Mouse (Mus musculus) heart, adult 8-10 months (tissue): ENCODE measurements around the gene Shld2. TPM values are rescaled to one million over a fixed set of nuclear protein-coding genes. Genes with fewer than 3 reads are reported as not detected.

Experiments used
- DNase-seq: peaks from one replicate; pipeline ENCODE4 v3.0.0; 2022; ENCODE audit warnings: low spot score
- total RNA-seq, 4 experiments: library from RNA; stranded (reverse); gene quantifications; 2 replicates each; pipeline ENCODE4 v1.2.4; 2022

The Shld2 gene
- total RNA-seq, 4 experiments from 2014 or later: 6.3 to 8.8 (median 7.6) TPM

GRCm38 (mm10) chr14:34223362-34223898, 86.9 kb downstream of the Shld2 start:
- DNase-seq: no peak

- no peak for DNase-seq
Observed at GRCm38 (mm10) chr14:34221416-34222077, 88.7 kb downstream of the Shld2 start.

GRCm38 (mm10) chr14:34220426-34220825, 89.9 kb downstream of the Shld2 start:
- DNase-seq: no peak

GRCm38 (mm10) chr14:34219786-34220198, 90.5 kb downstream of the Shld2 start:
- no peak for DNase-seq

- no peak for DNase-seq
Observed at GRCm38 (mm10) chr14:34219295-34219694, 91.0 kb downstream of the Shld2 start, which contains the start of gene Syt15. Gene Syt15, plus strand, starts transcription at chr14:34219595.

- no peak for DNase-seq
Observed at GRCm38 (mm10) chr14:34215451-34216127, 94.7 kb downstream of the Shld2 start.

GRCm38 (mm10) chr14:34209942-34210341, 100.4 kb downstream of the Shld2 start:
- no peak for DNase-seq

- no peak for DNase-seq
Observed at GRCm38 (mm10) chr14:34209080-34209479, 101.2 kb downstream of the Shld2 start.

GRCm38 (mm10) chr14:34208651-34209050, 101.6 kb downstream of the Shld2 start:
- DNase-seq: peak; percentile 19

- no peak for DNase-seq
Observed at GRCm38 (mm10) chr14:34207996-34208395, 102.3 kb downstream of the Shld2 start.

- DNase-seq: no peak
Observed at GRCm38 (mm10) chr14:34201231-34202035, 108.9 kb downstream of the Shld2 start, which contains the start of gene Gprin2. Gene Gprin2, minus strand, starts transcription at chr14:34201653.

- no peak for DNase-seq
Observed at GRCm38 (mm10) chr14:34200738-34201230, 109.5 kb downstream of the Shld2 start.

GRCm38 (mm10) chr14:34196706-34197105, 113.6 kb downstream of the Shld2 start:
- DNase-seq: no peak

- DNase-seq: no peak
Observed at GRCm38 (mm10) chr14:34195466-34195865, 114.8 kb downstream of the Shld2 start.

GRCm38 (mm10) chr14:34193879-34194278, 116.4 kb downstream of the Shld2 start:
- DNase-seq: no peak

- DNase-seq: no peak
Observed at GRCm38 (mm10) chr14:34190361-34190760, 119.9 kb downstream of the Shld2 start.

- peak; percentile 22 for DNase-seq
Observed at GRCm38 (mm10) chr14:34188629-34189028, 121.7 kb downstream of the Shld2 start.
